Mouse (Mus musculus) retina, postnatal 7 days (tissue): ENCODE measurements around the gene Hps5.
"Not testable (repeated sequence)": the region's sequence is repeated elsewhere in the genome, so short reads cannot be mapped to it uniquely, and the experiment has no call there.

ENCODE experiments used
- DNase-seq: peaks from one replicate; pipeline ENCODE4 v3.0.0-alpha.2; 2012; ENCODE audit warnings: low read depth, low spot score

The Hps5 gene

GRCm38 (mm10) chr7:46795287-46796205, at the start of gene Hps5, which contains the start of gene Gtf2h1:
Gene Hps5 (minus strand): TSS chr7:46796064.
Gene Gtf2h1 (plus strand): TSS chr7:46796103.
- peak; percentile 96 for DNase-seq

DNA sequence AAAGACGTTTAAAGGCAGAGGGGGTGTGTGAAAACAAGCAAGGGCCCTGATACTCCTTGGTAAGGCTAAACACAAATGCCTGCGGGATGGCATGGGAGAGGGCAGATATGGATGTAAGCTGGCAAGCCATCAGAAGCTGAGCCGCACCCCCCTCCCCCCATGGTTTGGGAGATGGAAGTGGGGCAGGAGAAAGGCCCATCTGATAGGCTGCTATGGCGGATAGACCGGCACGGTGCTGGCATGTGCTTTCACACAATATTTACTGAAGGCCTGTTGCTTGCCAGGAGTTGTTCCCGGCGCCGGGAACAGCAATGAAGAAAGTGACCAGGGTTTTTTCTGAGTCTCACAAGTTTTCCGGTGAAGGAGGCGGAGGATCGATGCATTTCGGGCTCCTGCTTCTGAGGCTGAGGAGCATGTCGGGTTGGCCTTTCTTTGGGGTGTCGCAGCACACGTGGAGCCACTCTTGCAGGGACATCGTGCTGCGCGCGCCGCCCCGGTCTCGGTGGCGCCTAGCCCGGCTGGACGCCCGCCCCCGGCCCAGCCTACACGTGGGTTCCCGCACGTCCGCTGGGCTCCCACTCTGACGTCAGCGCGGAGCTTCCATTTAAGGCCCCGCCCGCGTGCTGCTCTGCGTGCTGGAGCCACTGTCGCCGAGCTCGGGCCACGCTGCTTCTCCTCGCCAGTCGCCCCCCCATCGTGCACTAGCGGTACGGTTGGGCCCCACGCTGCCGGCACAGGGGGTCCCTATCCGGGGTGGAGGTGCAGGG, 49.5 kb upstream of the Hps5 start:
- DNase-seq: peak; percentile 91

DNA sequence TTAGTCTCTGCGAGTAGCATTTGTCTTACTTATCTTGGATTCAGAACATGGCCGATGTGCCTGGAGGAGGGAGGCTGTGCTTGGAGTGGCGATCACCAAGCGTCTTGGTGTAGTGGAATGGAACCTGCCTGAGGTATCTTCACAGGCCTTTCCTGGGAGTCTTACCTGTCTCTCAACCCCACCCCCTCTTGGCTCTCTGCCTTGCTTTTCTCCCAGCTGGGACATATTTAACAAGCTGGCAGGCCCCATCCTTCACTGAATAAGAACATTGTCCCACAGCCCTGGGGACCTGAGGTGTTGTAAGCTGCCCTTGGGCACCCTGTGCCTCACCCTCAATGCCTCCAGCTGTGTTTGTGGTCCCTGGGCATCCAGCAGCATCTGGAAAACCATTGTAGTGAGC, 47.7 kb upstream of the Hps5 start:
- no peak for DNase-seq

- no peak for DNase-seq
Observed at GRCm38 (mm10) chr7:46842278-46842677, 46.4 kb upstream of the Hps5 start.

GRCm38 (mm10) chr7:46840787-46841525, 45.1 kb upstream of the Hps5 start, which contains the start of gene Ldha:
Gene Ldha (plus strand): TSS chr7:46841475.
- DNase-seq: no peak

DNA sequence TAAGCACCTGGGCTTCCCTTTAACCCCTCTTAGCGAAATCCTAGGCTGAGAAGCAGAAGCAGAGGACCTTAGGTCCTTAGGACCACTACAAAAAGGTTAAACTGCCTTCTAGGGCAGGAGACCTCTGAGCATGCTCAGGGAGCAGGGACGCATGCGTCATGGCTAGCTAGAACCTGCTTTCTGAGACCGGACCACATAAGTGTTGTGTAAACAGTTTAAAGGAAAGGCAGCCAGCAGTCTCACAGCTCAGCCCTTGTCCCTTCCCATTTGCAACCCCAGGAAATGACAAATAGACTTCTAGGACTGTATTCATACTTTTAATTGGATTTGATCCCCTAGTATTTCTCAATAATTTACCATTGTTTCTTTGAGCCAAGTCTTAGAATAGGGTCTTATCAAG, 44.5 kb upstream of the Hps5 start:
- no peak for DNase-seq

DNA sequence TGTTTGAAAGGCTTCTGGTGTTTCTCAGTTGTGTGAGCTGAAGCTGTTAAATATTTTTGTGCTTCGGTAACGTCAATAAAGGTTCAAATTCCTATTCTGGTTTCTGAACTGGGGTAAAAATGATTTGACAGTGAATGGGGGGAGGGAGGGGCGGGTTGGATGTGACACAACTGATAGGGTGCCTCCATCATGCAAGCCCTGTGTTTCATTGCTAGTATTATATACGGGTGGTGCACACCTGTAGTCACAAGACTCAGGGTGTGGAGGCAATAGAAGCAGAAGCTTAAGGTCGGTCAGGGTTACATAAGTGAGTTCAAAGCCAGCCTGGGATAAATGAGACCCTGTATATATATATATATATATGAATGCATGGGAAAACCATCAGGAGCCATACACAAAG, 44.0 kb upstream of the Hps5 start:
- no peak for DNase-seq

GRCm38 (mm10) chr7:46839446-46839845, 43.6 kb upstream of the Hps5 start:
- peak; percentile 61 for DNase-seq

DNA sequence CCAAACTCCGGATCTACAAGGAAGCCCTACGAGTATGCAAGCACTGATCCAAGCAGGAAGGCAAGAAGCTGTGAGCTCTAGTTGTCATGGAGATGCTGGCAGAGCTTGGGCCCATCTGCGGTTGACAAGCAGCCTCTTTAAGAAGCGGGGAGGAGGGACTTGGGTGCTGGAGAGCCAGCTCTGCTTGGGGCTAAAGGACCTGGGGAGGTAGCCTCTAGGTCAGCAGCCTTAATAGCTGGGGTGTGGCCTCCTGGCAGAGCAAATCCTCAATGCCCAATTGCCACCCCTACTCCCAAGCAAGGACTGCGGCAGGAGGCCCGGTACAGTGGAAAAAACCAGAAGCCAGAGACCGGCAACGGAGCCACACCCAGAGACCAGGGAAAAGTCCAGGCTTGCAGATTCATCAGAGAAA, 43.0 kb upstream of the Hps5 start:
- peak; percentile 67 for DNase-seq

DNA sequence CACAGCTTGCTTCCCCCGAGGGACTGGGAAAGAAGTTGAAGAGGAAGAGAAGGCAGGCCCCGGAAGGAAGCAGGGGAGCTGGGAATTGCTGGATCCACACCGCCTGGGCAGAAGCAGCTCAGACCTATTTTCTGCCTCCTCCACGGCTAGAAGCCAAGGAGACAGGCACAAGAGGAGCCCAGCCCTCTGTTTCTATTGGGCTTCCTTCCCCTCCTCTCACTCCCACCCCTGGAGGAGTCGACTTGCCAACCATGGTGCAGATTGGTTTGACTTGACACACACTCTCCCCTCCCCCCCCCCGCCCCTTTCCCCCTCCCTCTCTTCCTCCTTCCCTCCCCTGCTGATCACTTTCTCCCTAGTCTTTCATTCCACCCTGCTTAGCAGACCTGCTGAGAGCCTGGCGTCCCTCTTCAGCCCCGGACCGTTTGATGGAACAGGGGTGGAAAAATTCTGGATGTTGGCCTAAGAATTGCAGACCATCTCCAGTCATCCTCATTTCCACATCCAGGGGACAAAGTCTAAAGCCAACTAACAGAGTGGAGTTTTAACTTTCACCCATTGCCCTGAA, 42.3 kb upstream of the Hps5 start:
- peak; percentile 64 for DNase-seq

GRCm38 (mm10) chr7:46837073-46837472, 41.2 kb upstream of the Hps5 start:
- peak; percentile 61 for DNase-seq

- no peak for DNase-seq
Observed at GRCm38 (mm10) chr7:46836357-46836756, 40.5 kb upstream of the Hps5 start.

- no peak for DNase-seq
Observed at GRCm38 (mm10) chr7:46834994-46835610, 39.2 kb upstream of the Hps5 start.

DNA sequence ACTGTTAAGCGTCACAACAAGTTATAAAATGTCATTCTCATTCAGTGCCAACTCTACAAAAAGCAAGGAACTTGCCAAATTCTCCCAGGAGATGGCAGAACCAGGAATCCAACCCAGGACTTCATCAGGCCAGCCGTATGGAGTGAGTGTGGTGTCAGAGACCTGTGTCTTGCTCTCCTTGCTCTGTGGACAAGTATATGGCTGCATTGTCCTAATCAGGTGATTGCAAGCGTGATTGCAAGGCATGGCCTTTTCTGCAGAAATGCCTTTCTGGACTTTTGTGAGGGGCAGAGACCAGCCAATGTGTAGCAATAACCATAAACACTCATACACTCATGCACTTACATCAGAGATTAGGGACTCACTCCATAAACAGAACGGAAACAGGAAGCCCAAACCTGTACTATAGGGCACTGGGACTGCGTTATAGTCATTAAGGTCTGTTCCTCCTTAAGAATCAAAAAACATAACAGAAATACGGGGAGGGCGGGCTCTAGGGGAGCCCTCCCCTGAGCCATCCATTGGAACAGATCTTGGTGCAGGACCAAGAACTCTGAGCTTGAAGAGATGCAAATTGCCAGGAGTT, 37.9 kb upstream of the Hps5 start:
- no peak for DNase-seq

DNA sequence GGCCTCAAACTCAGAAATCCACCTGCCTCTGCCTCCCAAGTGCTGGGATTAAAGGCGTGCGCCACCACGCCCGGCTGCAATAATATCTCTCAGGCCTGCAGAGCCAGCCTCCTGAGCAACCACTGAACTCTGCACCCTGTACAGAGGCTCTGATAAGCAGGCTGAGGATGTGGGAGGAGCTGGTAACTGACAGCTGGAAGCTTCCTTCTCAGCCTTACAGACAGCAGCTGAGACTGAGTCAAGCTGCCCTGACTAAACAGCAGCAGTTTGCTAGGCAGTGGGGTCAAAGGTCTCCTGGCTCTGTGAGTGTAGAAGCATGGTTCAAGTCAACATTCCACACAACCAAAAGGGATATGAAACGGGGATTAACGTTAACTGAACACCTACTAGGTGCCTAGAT, 37.4 kb upstream of the Hps5 start:
- DNase-seq: no peak

DNA sequence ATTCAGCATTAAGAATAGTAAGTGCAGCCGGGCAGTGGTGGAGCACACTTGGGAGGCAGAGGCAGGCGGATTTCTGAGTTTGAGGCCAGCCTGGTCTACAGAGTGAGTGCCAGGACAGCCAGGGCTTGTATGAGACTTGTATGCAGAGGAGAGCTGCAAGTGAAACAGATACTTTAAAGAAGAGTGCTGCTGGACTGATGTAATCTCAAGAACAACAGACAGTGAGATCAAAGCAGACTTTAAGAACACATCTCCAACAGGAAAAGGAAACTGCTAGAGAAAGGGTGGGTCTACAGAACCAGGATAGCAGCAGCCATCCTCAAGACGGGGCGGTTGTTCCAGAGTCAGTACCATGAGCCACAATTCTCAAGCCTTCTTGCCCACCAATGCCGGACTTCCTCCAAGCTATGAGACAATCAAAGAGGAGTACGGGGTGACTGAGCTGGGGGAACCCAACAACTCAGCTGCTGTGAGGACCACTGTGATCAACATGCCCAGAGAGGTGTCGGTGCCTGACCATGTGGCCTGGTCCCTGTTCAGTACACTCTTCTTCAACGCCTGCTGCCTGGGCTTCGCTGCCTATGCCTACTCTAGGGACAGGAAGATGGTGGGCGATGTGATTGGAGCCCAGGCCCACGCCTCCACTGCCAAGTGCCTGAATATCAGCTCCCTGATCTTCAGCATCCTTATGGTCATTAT, 36.4 kb upstream of the Hps5 start:
- not testable (repeated sequence) for DNase-seq

DNA sequence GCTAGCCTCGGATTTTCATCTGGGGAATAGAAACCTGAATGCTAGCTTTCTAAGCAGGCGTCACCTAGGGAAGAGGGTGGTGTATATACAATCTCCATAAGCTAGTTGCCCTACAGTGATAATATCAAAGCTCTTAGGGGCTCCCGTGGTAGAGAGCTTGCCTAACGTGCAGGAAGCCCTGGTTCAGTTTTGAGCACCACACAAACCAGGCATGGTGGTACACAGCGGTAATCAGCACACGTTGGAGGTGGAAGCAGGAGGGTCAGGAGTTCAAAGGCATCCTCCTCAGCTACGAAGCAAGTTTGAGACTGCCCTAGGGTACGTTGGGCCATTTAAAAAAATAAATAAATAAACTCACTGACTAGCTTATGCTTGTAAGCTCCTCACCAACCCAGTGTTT, 35.8 kb upstream of the Hps5 start:
- no peak for DNase-seq

- no peak for DNase-seq
Observed at GRCm38 (mm10) chr7:46830799-46831590, 35.1 kb upstream of the Hps5 start.

DNA sequence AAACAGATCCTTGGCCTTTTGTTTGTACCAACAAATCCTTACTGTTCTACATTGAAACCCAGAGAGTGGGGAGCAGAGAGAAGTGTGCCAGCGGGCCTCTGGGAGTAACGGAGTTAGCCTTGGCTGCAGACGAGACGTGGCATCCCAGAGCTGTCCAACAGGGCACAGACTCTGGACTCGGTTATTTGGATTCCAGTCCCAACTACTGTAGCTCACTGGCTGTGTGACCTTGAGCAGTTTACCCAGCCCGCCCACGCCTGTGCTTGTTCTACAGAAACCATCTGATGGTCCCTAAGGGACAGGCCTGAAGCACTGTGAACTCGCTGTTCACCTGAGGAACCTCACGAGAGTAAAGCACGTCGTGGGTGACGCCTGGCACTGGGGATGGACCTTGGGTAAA, 34.0 kb upstream of the Hps5 start:
- no peak for DNase-seq
